Mouse (Mus musculus): ENCODE results near the gene Gpr3. TPM values are rescaled to one million over a fixed set of nuclear protein-coding genes. Genes with fewer than 3 reads are reported as not detected.

The Gpr3 gene
- total RNA-seq, 1 experiment from 2014 or later, result not detected

GRCm38 (mm10) chr4:133179258-133179657, 33.1 kb downstream of the Gpr3 start:
- no peak for ATAC-seq (ENCODE audit: extremely low read depth, insufficient number of reproducible peaks, low FRiP score, poor library complexity, severe bottlenecking)

GRCm38 (mm10) chr4:133178305-133178704, 34.0 kb downstream of the Gpr3 start:
- no peak for ATAC-seq (ENCODE audit: extremely low read depth, insufficient number of reproducible peaks, low FRiP score, poor library complexity, severe bottlenecking)

- ATAC-seq (ENCODE audit: extremely low read depth, insufficient number of reproducible peaks, low FRiP score, poor library complexity, severe bottlenecking), result no peak
Measured at GRCm38 (mm10) chr4:133176761-133177403, 35.5 kb downstream of the Gpr3 start.

GRCm38 (mm10) chr4:133175998-133176760, 36.2 kb downstream of the Gpr3 start:
- no peak for ATAC-seq (ENCODE audit: extremely low read depth, insufficient number of reproducible peaks, low FRiP score, poor library complexity, severe bottlenecking)

- no peak for ATAC-seq (ENCODE audit: extremely low read depth, insufficient number of reproducible peaks, low FRiP score, poor library complexity, severe bottlenecking)
Measured at GRCm38 (mm10) chr4:133175274-133175673, 37.1 kb downstream of the Gpr3 start.

- no peak for ATAC-seq (ENCODE audit: extremely low read depth, insufficient number of reproducible peaks, low FRiP score, poor library complexity, severe bottlenecking)
Measured at GRCm38 (mm10) chr4:133174361-133174760, 38.0 kb downstream of the Gpr3 start.

GRCm38 (mm10) chr4:133172451-133172850, 39.9 kb downstream of the Gpr3 start:
- no peak for ATAC-seq (ENCODE audit: extremely low read depth, insufficient number of reproducible peaks, low FRiP score, poor library complexity, severe bottlenecking)

GRCm38 (mm10) chr4:133170616-133171015, 41.7 kb downstream of the Gpr3 start:
- ATAC-seq (ENCODE audit: extremely low read depth, insufficient number of reproducible peaks, low FRiP score, poor library complexity, severe bottlenecking), result no peak

- ATAC-seq (ENCODE audit: extremely low read depth, insufficient number of reproducible peaks, low FRiP score, poor library complexity, severe bottlenecking), result peak; percentile 84
Measured at GRCm38 (mm10) chr4:133170056-133170524, 42.2 kb downstream of the Gpr3 start.

GRCm38 (mm10) chr4:133169237-133170055, 42.9 kb downstream of the Gpr3 start:
- peak; percentile 61 for ATAC-seq (ENCODE audit: extremely low read depth, insufficient number of reproducible peaks, low FRiP score, poor library complexity, severe bottlenecking)

GRCm38 (mm10) chr4:133166773-133167172, 45.6 kb downstream of the Gpr3 start:
- no peak for ATAC-seq (ENCODE audit: extremely low read depth, insufficient number of reproducible peaks, low FRiP score, poor library complexity, severe bottlenecking)

GRCm38 (mm10) chr4:133162196-133162595, 50.1 kb downstream of the Gpr3 start:
- ATAC-seq (ENCODE audit: extremely low read depth, insufficient number of reproducible peaks, low FRiP score, poor library complexity, severe bottlenecking), result no peak

GRCm38 (mm10) chr4:133160821-133161220, 51.5 kb downstream of the Gpr3 start:
- ATAC-seq (ENCODE audit: extremely low read depth, insufficient number of reproducible peaks, low FRiP score, poor library complexity, severe bottlenecking), result no peak

- no peak for ATAC-seq (ENCODE audit: extremely low read depth, insufficient number of reproducible peaks, low FRiP score, poor library complexity, severe bottlenecking)
Measured at GRCm38 (mm10) chr4:133160211-133160610, 52.1 kb downstream of the Gpr3 start.

- ATAC-seq (ENCODE audit: extremely low read depth, insufficient number of reproducible peaks, low FRiP score, poor library complexity, severe bottlenecking), result peak; percentile 80
Measured at GRCm38 (mm10) chr4:133159646-133160045, 52.7 kb downstream of the Gpr3 start.

Other genes with a start within 250 kb of the Gpr3 start
- 301 and 321 TPM in 2 replicates for gene Fgr, start 238.4 kb downstream of the Gpr3 start, total RNA-seq (2017)
- gene Ahdc1, start 201.3 kb downstream of the Gpr3 start, total RNA-seq (2017), result 9.1 and 13.5 TPM in 2 replicates
- gene Wasf2, start 82.0 kb downstream of the Gpr3 start, total RNA-seq (2017), result 89.1 and 105 TPM in 2 replicates
- gene Cd164l2, start 405 bp downstream of the Gpr3 start, total RNA-seq (2017), result 2.9 TPM in 1 of 2 replicates, not detected in the other
- gene Map3k6, start 28.3 kb upstream of the Gpr3 start, total RNA-seq (2017), result 1.0 and 2.9 TPM in 2 replicates
- gene Sytl1, start 50.6 kb upstream of the Gpr3 start, total RNA-seq (2017), result 2.9 and 5.0 TPM in 2 replicates
- gene Tmem222, start 65.3 kb upstream of the Gpr3 start, total RNA-seq (2017), result 17.1 and 18.0 TPM in 2 replicates
- 23.0 and 26.6 TPM in 2 replicates for gene Wdtc1, start 140.9 kb upstream of the Gpr3 start, total RNA-seq (2017)
- 15.8 and 22.7 TPM in 2 replicates for gene Slc9a1, start 157.2 kb upstream of the Gpr3 start, total RNA-seq (2017)

Data from neutrophil, adult 5-6 weeks (primary cell).